Mouse (Mus musculus) kidney, adult 10 weeks (tissue): ENCODE data around the gene Tmeff2. TPM values are rescaled to one million over a fixed set of nuclear protein-coding genes. Genes with fewer than 3 reads are reported as not detected.

Source experiments
- polyA plus RNA-seq: library from polyadenylated mRNA; stranded (reverse); fragments of 350-450 nt; fragmentation: Illumina TruSeq; extraction: RNeasy Lipid Tissue Mini Kit (QIAGEN cat#74804); gene quantifications from one replicate; pipeline ENCODE4 v1.2.3, GENCODE M21; 2014; ENCODE audit warnings: low read depth, low replicate concordance

Tmeff2 gene
- 0.69 TPM for polyA plus RNA-seq

GRCm38 (mm10) chr1:50900386-50900785 is at the start of gene Tmeff2:
TSS of gene Tmeff2 (plus strand) at chr1:50900647.

